Comparison of ENCODE assay signal across 1 mouse cellular context in genomic region chr10:80261585-80261968, GRCm38 (mm10).
TF ChIP-seq lines count a peak whose summit lies in the region.

No protein-coding gene starts in this region.

TF ChIP-seq in ES-E14, 5 proteins besides CTCF, POLR2A, EP300 and RAD21 (continued from another document):
- TF ChIP-seq CHD2 (IDR thresholded peaks at IDR 0.05; ENCODE audit: low read depth, low read length): no peak
- no peak for TF ChIP-seq ZC3H11A (IDR thresholded peaks at IDR 0.05; ENCODE audit: borderline replicate concordance, low read depth, low read length)
- no peak for TF ChIP-seq HCFC1 (IDR thresholded peaks at IDR 0.05; ENCODE audit: borderline replicate concordance, insufficient read depth, low read length)
